Mouse (Mus musculus) hindbrain, embryonic 11.5 days (tissue): Measurements from ENCODE around the gene Ptpn5. TPM values are rescaled to one million over a fixed set of nuclear protein-coding genes. Genes with fewer than 3 reads are reported as not detected.

Experiments
- ATAC-seq: fragments of 200-750 bp; cut with Nextera tagmentation; 2 replicates; pipeline ENCODE4 v1.8.0; 2017; ENCODE audit warnings: mild to moderate bottlenecking, moderate TSS enrichment, moderate library complexity; ENCODE audit not compliant: low FRiP score
- DNase-seq: peaks from one replicate; pipeline ENCODE4 v3.0.0-alpha.2; 2015; ENCODE audit warnings: low spot score
- H3K27ac ChIP-seq: fragments of 300-500 bp; sonication (generic); 2 replicates; pipeline ENCODE4 v1.5.1; 2014; ENCODE audit warnings: mild to moderate bottlenecking, low read depth, low read length
- H3K27me3 ChIP-seq: fragments of 300-500 bp; sonication (generic); 2 replicates; pipeline ENCODE4 v1.6.1; 2014; ENCODE audit warnings: mild to moderate bottlenecking, low read length, moderate library complexity, mixed read lengths; ENCODE audit not compliant: control insufficient read depth, insufficient read depth
- H3K36me3 ChIP-seq: fragments of 300-500 bp; sonication (generic); 2 replicates; pipeline ENCODE4 v1.6.1; 2014; ENCODE audit warnings: mild to moderate bottlenecking, low read length, moderate library complexity, mixed read lengths; ENCODE audit not compliant: control insufficient read depth, insufficient read depth
- H3K4me1 ChIP-seq: fragments of 300-500 bp; sonication (generic); replicated peaks from 2 replicates; pipeline ENCODE4 v1.6.1; 2014; ENCODE audit warnings: low read length, mixed read lengths; ENCODE audit not compliant: control insufficient read depth, insufficient read depth
- H3K4me2 ChIP-seq: fragments of 300-500 bp; sonication (generic); replicated peaks from 2 replicates; pipeline ENCODE4 v1.6.1; 2014; ENCODE audit warnings: mild to moderate bottlenecking, low read depth, low read length
- H3K4me3 ChIP-seq: fragments of 300-500 bp; sonication (generic); 2 replicates; pipeline ENCODE4 v1.5.1; 2014; ENCODE audit warnings: low read depth, low read length
- H3K9ac ChIP-seq: fragments of 300-500 bp; sonication (generic); 2 replicates; pipeline ENCODE4 v1.6.1; 2014; ENCODE audit warnings: low read depth, low read length
- H3K9me3 ChIP-seq: fragments of 300-500 bp; sonication (generic); 2 replicates; pipeline ENCODE4 v1.6.1; 2016; ENCODE audit warnings: low read length; ENCODE audit not compliant: control insufficient read depth
- WGBS: fragments of 180-500 bp; shearing (Covaris S2); extraction: QIAGEN DNeasy Blood & Tissue Kit; methylation state at CpG from one replicate; pipeline ENCODE4 v1.1.7; 2014; 5-methylcytosine and 5-hydroxymethylcytosine counted together
- polyA plus RNA-seq: library from polyadenylated mRNA; unstranded; fragments of >200 nt; fragmentation: Nextera tagmentation; extraction: Ambion mirVana; gene quantifications from 2 replicates; pipeline ENCODE4 v1.2.1, GENCODE M21; 2014

Gene Ptpn5
- polyA plus RNA-seq, 1 experiment from 2014 or later: 28.2 TPM

DNA sequence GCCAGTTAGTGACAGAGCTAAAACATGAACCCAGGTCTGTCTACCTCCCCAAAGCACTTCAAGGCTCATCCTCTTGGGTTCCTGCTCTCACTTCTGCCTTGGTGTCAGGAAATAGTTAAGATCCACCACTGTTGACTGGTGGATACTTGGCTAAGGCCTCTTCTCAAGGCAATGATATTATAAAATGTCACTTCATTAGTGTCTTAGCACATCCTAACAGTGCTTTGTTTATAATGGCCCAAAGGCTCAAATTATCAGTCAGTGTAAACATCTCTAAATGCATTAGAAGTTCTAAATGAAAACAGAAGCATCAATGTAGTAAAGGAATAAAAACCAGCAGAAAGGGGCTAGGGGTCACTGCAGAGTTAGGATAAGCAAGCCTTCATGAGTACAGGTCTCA lies 26.5 kb downstream of the Ptpn5 start:
- Histone ChIP-seq H3K9ac (no peak overlapping the region), H3K9me3 (no peaks in the 10 kb centered on the region), H3K4me2 (no peak overlapping the region), H3K27ac (no peak overlapping the region), H3K4me3 (no peak overlapping the region), H3K36me3 (no peaks in the 10 kb centered on the region), H3K27me3 (no peaks in the 10 kb centered on the region), H3K4me1 (no peaks in the 10 kb centered on the region)
- ATAC-seq (no peak), DNase-seq (no peak)

DNA sequence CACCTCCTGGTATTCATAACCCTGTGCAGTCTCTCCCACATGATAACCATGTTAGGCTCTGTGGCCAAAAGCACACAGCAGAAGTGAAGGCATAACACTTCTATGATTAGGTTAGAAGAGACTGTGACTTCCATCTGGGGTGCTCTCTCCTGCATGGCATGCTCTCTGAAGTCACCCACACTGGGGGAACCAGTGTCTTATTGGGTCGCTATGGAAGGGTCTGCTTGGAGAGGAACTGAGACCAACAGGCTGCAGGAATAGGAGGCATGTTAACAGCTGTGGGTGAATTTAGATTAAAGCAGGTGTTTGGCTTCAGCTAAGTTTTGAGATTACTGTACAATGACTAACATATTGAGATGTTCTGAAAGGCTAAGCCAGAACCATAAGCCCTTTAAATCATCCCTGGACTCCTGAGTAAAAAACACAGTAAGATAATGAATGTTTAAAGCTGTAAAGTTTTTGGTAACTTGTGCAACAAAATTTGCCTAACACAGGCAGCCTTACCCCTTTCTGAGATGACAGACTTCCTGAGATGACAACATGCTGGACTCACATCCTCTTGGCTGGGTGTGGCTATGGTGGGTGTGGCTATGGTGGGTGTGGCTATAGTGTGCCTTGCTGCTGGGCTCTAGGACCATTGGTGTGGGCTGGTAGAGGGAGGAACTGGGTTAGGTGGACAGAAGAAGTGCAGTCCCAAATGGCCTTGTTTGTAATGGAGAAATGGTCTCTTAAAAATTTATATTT lies 29.6 kb downstream of the Ptpn5 start:
- H3K4me3 ChIP-seq: no peak overlapping the region
- WGBS: 87% methylated on average over 1 of the region's 1 CpGs
- no peaks in the 10 kb centered on the region for H3K36me3 ChIP-seq

DNA sequence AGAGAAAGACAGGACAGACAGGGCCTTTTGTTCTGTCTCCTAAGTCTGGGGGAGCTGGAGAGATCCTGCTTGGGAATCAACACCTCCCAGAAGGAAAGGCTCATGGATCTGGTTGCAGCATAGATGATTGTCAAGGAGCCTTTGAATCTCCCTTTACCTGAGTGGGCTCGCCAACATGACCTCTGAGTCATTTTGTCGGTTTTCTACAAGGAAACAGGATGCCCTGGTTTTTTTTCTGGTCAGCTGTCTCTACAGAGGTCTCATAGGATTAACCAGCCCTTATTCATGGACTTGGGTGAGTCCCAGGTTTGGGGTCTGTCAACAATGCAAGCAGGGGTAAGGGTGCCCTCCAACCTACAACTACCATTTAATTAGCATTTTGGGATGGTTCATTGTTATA lies 30.5 kb downstream of the Ptpn5 start:
- no peak for DNase-seq
- ATAC-seq: no peak
- WGBS: 73% methylated on average over 2 of the region's 2 CpGs

More for the DNA sequence above, 29.6 kb downstream of the Ptpn5 start:
- DNase-seq (no peak), ATAC-seq (no peak)
- Histone ChIP-seq H3K27ac (no peak overlapping the region), H3K4me1 (no peaks in the 10 kb centered on the region), H3K27me3 (no peaks in the 10 kb centered on the region), H3K9ac (no peak overlapping the region), H3K4me2 (no peak overlapping the region), H3K9me3 (no peaks in the 10 kb centered on the region)

DNA sequence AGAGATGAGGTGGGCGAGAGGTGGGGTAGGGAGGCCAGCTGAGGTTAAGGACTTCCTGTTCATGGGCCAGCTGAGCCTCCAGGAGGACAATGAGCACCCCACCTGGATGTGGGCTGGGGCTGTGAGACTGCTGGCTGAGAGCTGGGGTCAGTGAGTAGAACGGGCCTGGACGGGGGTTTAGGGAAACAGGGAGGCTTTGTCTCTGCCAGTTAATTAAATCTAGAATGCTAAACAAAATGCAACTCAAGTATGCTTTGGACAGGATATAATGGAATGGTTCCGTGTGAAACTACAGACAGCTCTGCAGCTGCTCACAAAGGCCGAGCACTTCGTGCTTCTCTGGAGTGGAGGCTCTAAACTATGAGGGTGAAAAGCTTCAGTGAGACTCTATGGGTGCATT lies 32.9 kb downstream of the Ptpn5 start:
- no peak for ATAC-seq
- no peak for DNase-seq
- H3K4me2 ChIP-seq: no peak overlapping the region

More for the DNA sequence above, 30.5 kb downstream of the Ptpn5 start:
- no peak overlapping the region for H3K9ac ChIP-seq
- no peak overlapping the region for H3K4me3 ChIP-seq
- H3K36me3 ChIP-seq: no peaks in the 10 kb centered on the region
- H3K4me2 ChIP-seq: no peak overlapping the region
- no peaks in the 10 kb centered on the region for H3K27me3 ChIP-seq
- H3K9me3 ChIP-seq: no peaks in the 10 kb centered on the region
- H3K27ac ChIP-seq: no peak overlapping the region
- no peaks in the 10 kb centered on the region for H3K4me1 ChIP-seq

DNA sequence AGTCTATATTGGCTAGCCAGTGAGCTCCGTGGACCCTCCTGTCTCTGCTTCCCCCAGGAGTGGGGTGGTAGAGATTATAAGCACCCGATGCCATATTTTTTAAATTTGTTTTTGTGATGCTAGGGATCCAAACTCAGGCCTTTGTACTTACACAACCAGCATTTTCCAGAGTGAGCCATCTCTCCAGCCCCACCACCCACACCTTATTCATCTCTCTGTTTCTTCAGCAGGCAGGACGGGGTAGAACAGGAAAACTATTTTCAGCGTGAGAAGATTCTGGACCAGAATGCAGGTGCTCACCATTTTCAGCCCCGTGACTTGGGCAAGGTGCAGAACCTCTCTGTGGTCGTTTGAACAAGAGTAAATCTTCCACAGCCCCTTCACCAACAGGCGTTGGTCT lies 34.2 kb downstream of the Ptpn5 start:
- Histone ChIP-seq H3K4me2 (no peak overlapping the region), H3K27ac (no peak overlapping the region), H3K36me3 (no peaks in the 10 kb centered on the region), H3K9ac (no peak overlapping the region), H3K4me1 (no peaks in the 10 kb centered on the region), H3K27me3 (no peaks in the 10 kb centered on the region), H3K9me3 (no peaks in the 10 kb centered on the region), H3K4me3 (no peak overlapping the region)
- 80% methylated on average over 7 of the region's 7 CpGs for WGBS
- no peak for DNase-seq
- ATAC-seq: no peak

More for the DNA sequence above, 32.9 kb downstream of the Ptpn5 start:
- Histone ChIP-seq H3K27ac (no peak overlapping the region), H3K4me1 (no peaks in the 10 kb centered on the region), H3K27me3 (no peaks in the 10 kb centered on the region), H3K9me3 (no peaks in the 10 kb centered on the region), H3K36me3 (no peaks in the 10 kb centered on the region), H3K4me3 (no peak overlapping the region), H3K9ac (no peak overlapping the region)
- 75% methylated on average over 6 of the region's 6 CpGs for WGBS

DNA sequence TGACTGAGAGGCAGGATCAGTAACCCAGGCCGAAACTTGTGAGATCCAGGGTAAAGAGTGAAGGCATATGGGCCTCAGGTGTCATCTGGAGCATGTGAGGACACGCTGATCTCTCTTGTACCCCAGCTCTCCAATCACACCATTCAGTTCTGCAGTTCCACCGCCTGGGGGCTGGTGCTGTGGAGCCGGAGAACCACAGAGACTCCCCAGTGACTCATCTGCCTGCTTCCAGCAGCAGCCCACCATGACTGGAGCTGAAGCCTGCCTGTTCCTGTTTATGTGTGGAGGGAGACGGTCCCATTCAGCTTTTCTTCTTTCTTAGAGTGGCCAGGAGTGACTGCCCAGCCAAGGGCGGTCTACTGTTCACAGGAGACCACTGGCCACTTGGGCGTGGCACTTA lies 35.4 kb downstream of the Ptpn5 start:
- H3K27ac ChIP-seq: no peak overlapping the region
- ATAC-seq: no peak
- H3K27me3 ChIP-seq: no peaks in the 10 kb centered on the region
- WGBS: 73% methylated on average over 7 of the region's 7 CpGs
- H3K36me3 ChIP-seq: no peaks in the 10 kb centered on the region
- no peak overlapping the region for H3K9ac ChIP-seq
- no peak for DNase-seq
- no peaks in the 10 kb centered on the region for H3K9me3 ChIP-seq
- no peak overlapping the region for H3K4me3 ChIP-seq
- H3K4me1 ChIP-seq: no peaks in the 10 kb centered on the region
- no peak overlapping the region for H3K4me2 ChIP-seq

DNA sequence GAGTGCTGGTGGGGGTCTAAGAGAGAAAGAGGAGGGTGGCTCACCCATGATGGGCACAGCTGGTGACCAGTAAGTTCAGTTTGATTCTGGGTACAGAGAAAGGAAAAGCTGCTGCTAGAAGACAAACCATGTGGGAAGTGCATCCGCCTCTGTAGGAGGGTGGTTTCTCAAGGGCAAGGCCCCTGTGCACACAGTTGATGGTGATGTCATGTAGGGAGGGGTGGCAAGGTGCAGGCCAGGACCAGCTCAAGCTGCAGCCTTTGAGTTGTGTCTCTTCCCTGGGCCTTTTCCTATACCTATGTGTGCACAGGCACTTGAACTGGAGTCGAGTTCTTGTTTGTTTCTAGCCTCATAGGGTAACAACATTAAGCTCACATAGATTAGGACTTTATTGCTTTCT lies 38.5 kb downstream of the Ptpn5 start:
- no peak overlapping the region for H3K4me2 ChIP-seq
- no peak for DNase-seq
- no peaks in the 10 kb centered on the region for H3K27me3 ChIP-seq
- no peak overlapping the region for H3K4me3 ChIP-seq
- H3K4me1 ChIP-seq: no peaks in the 10 kb centered on the region
- H3K9ac ChIP-seq: no peak overlapping the region
- no peak for ATAC-seq
- WGBS: 78% methylated on average over 2 of the region's 2 CpGs
- no peaks in the 10 kb centered on the region for H3K36me3 ChIP-seq
- H3K9me3 ChIP-seq: no peaks in the 10 kb centered on the region
- H3K27ac ChIP-seq: no peak overlapping the region

DNA sequence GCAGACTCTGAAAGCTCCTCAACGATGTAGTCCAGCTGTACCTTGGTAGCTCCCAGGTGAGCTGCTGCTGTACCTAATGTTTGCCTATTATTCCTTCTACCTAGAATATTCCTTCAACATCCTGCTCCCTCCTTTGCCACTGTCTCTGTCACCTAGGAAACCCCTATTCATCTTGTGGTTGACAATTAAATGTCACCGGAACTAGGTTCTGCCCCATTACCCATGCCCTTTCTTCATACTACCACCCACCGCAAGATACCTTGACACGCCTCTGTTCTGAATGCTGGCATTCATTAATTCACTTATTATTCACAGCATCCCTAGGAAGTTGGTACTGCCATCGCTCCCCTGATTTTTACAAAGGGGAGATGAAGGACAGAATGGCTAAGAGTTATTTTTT lies 39.5 kb downstream of the Ptpn5 start:
- no peaks in the 10 kb centered on the region for H3K9me3 ChIP-seq
- no peaks in the 10 kb centered on the region for H3K4me1 ChIP-seq
- H3K9ac ChIP-seq: no peak overlapping the region
- H3K4me2 ChIP-seq: no peak overlapping the region
- H3K27me3 ChIP-seq: no peaks in the 10 kb centered on the region
- no peaks in the 10 kb centered on the region for H3K36me3 ChIP-seq
- no peak for ATAC-seq
- no peak overlapping the region for H3K27ac ChIP-seq
- 81% methylated on average over 5 of the region's 5 CpGs for WGBS
- no peak for DNase-seq
- no peak overlapping the region for H3K4me3 ChIP-seq

DNA sequence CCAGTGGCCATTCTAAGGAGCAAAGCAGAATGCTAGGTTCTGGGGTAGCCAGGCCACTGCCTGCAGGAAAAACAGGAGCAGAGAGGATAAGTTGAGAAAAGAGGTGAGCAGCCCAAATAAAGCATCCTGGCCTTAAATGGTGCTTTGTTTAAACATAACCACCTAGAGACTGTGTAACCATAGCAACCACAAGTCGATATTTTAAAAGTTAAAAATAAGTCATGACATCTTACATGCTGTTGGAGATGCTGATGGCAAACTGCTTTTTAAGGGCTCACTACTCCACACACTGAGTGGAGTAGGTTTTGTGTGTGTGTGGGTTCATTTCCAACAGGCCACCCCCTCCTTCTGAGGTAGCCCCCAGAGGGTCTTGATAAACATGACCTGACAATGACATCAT lies 48.4 kb downstream of the Ptpn5 start:
- no peak for DNase-seq
- Histone ChIP-seq H3K4me2 (no peak overlapping the region), H3K4me3 (no peak overlapping the region), H3K36me3 (no peaks in the 10 kb centered on the region), H3K27me3 (no peaks in the 10 kb centered on the region), H3K4me1 (no peaks in the 10 kb centered on the region), H3K9ac (no peak overlapping the region), H3K27ac (no peak overlapping the region), H3K9me3 (no peaks in the 10 kb centered on the region)
- ATAC-seq: no peak
- WGBS: 78% methylated on average over 1 of the region's 1 CpGs
